Mouse (Mus musculus): ENCODE results near the gene Igsf9b.

The Igsf9b gene

DNA sequence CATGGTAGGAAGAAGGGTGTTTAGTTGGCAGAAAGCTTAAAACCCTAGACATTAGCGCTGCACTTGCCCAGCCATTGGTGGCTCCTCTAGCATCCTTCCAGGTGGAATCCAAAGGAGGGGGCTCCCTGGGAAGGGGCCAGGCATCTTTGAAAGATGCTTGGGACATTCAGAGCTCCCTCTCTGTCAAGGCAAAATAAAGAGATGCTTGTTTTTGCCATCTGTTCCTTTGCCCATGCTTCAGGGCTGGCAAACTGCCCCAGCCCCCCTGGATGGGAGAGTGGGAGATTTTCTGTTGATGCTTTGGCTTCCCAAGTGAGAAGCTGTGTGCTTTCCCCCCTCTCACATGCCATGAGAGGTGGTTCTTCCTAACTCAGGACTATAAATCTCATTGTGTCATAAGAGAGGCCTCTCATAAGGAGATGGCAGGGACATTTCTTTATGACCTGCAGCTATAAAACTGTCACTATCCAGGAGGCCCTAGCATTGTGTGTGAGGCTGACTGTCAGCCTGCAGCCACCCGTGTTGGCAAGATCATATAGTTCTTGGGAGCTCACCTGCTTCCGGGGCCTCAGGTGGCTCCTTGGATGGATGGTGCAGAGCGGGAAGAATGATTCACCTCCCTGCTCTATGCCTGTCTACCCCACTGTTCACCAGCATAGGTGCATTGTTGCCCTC, 38.1 kb downstream of the Igsf9b start:
- no peak for DNase-seq

GRCm38 (mm10) chr9:27339168-27339567, 40.2 kb downstream of the Igsf9b start:
- no peak for DNase-seq

DNA sequence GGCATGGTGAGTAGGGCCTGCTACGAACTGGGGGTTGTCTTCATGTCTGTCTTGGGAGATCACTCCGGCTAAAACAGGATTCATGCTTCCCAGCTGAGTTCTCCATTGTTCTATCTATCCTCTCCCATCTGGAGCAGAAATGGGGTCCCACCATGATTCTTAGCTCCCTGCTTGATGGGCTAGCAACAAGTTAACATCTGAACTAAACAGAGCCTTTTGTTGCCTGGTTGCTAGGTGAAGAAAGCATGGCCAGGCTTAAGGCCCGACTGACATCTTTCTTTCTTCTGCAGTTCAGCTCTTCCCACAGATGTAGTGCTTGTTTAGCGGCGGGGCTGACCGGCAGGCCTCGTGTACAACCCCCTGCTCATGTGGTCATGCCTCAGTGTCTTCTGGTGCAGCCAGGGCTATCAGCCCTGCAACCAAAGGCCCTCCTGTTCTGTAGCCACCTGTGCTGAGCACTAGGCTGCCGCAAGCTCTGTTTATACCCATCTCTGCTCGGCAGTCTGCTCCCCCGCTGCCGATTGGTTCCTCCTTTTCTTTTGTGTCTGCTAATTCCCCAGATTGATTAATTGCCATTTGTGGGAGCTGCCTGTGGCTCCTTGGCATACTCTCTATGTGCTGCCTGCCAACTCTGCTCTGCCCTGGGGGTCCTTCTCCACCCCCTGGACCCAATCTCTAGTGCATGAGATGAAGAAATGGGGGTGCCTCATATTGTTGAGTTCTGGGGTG, 47.7 kb downstream of the Igsf9b start:
- no peak for DNase-seq

GRCm38 (mm10) chr9:27353082-27353481, 54.1 kb downstream of the Igsf9b start:
- DNase-seq, result no peak

GRCm38 (mm10) chr9:27357893-27358292, 58.9 kb downstream of the Igsf9b start:
- DNase-seq, result no peak

DNA sequence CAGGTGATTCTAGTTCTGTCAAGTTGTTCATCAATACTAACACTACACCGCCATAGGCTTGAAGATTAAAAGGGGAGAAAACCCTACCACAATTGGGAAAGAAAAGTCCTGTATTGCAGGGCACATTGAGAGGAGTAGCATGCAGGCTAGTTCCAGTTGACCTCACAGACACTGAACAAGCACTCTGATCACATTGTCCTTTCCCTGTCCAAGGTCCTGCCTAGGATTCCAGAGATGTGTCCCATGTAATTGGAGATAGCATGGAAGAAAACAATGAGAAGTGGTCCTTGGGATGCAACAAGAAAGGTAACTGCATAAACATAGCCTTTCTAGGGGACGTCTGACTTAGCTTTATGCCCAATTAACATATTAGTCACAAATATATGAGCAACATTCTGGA, 68.2 kb downstream of the Igsf9b start:
- no peak for DNase-seq

- no peak for DNase-seq
Observed at GRCm38 (mm10) chr9:27369108-27369507, 70.1 kb downstream of the Igsf9b start.

DNA sequence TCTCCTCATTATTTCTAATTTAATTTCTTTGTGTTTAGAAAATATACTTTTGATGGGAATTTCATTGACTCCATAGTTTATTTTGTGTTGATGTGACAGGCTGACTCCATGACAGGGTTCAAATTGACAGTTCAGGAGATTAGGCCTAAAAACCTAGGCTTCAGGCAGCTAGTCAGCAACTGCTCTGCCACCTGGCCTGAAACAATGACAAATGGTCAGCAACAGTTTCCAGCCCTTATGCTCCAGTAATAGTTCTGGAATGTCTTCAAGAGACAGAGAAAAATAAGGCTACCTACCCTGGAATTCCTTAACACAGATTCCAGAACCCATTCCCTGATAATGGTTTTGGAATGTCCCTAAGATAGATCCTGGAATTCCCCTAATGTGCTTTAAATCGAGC, 76.7 kb downstream of the Igsf9b start:
- DNase-seq, result no peak

DNA sequence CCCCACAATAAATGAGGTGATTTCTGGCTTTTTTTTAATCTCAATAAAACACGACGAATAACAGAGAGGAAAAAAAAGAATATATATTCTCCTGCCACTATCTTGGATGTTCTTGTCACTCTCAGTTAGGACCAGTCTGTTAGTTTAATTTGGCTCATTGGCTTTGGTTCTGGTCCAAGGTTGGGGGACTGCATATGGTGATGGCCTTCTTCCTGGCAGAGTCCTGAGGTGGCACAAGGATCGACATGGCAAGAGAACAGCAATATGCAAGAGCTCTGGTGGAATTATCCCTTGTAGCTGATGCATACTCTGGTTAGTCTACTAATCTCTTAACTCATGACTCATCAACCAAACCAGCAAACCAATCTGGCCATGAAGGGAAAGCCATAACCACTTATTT, 87.9 kb downstream of the Igsf9b start:
- no peak for DNase-seq

GRCm38 (mm10) chr9:27396500-27396899, 97.5 kb downstream of the Igsf9b start, which contains the start of gene Spata19:
Spata19 (plus strand) TSS chr9:27396800.
- DNase-seq, result no peak

GRCm38 (mm10) chr9:27401169-27401568, 102.2 kb downstream of the Igsf9b start:
- DNase-seq, result no peak
